Mouse (Mus musculus): ENCODE results near the gene L3mbtl1. TPM values are rescaled to one million over a fixed set of nuclear protein-coding genes. Genes with fewer than 3 reads are reported as not detected.

The L3mbtl1 gene
- polyA plus RNA-seq, 1 experiment from 2014 or later = 0.25 TPM

- H3K4me3 ChIP-seq (ENCODE audit: low read depth, low read length) = peak overlapping the region; percentile 100
- no peaks in the 10 kb centered on the region for H3K9me3 ChIP-seq (ENCODE audit: control insufficient read depth, low read length)
- H3K4me2 ChIP-seq (ENCODE audit: low read depth, low read length) = peak overlapping the region; percentile 86
- H3K27me3 ChIP-seq (replicated peaks; ENCODE audit: control insufficient read depth, insufficient read depth, low read length) = no peaks in the 10 kb centered on the region; the same call in 1 of the 2 replicates
- peak overlapping the region; percentile 100 for H3K9ac ChIP-seq (ENCODE audit: low read depth, low read length)
- ATAC-seq (ENCODE audit: low read depth) (peak; percentile 53), DNase-seq (ENCODE audit: low spot score) (peak; percentile 66)
- H3K27ac ChIP-seq (replicated peaks; ENCODE audit: low read depth, low read length) = peak overlapping the region; percentile 99
- WGBS = 2% methylated on average over 20 of the region's 103 CpGs
- H3K4me1 ChIP-seq (ENCODE audit: control insufficient read depth, insufficient read depth, low read length) = peaks cover 4% of the 10 kb centered on the region
- peaks cover 43% of the 10 kb centered on the region for H3K36me3 ChIP-seq (ENCODE audit: control insufficient read depth, insufficient read depth, low read length)
These were observed 11.3 kb upstream of the L3mbtl1 start for GRCm38 (mm10) chr2:162931674-162932650.

- no peak for DNase-seq (ENCODE audit: low spot score)
These were observed 10.6 kb upstream of the L3mbtl1 start for GRCm38 (mm10) chr2:162932706-162933105.

GRCm38 (mm10) chr2:162934421-162934820, 8.9 kb upstream of the L3mbtl1 start:
- Histone ChIP-seq H3K9me3 (ENCODE audit: control insufficient read depth, low read length) (no peaks in the 10 kb centered on the region), H3K4me3 (ENCODE audit: low read depth, low read length) (no peak overlapping the region), H3K27me3 (replicated peaks; ENCODE audit: control insufficient read depth, insufficient read depth, low read length) (no peaks in the 10 kb centered on the region; the same call in 1 of the 2 replicates), H3K4me2 (ENCODE audit: low read depth, low read length) (no peak overlapping the region), H3K4me1 (ENCODE audit: control insufficient read depth, insufficient read depth, low read length) (peaks cover 4% of the 10 kb centered on the region), H3K27ac (replicated peaks; ENCODE audit: low read depth, low read length) (no peak overlapping the region), H3K36me3 (ENCODE audit: control insufficient read depth, insufficient read depth, low read length) (peaks cover 66% of the 10 kb centered on the region), H3K9ac (ENCODE audit: low read depth, low read length) (no peak overlapping the region)
- ATAC-seq (ENCODE audit: low read depth) (no peak), DNase-seq (ENCODE audit: low spot score) (no peak)
- 92% methylated on average over 19 of the region's 19 CpGs for WGBS

More at GRCm38 (mm10) chr2:162932706-162933105, 10.6 kb upstream of the L3mbtl1 start:
- Histone ChIP-seq H3K27ac (replicated peaks; ENCODE audit: low read depth, low read length) (no peak overlapping the region), H3K9ac (ENCODE audit: low read depth, low read length) (peak overlapping the region; percentile 100), H3K4me3 (ENCODE audit: low read depth, low read length) (peak overlapping the region; percentile 100), H3K36me3 (ENCODE audit: control insufficient read depth, insufficient read depth, low read length) (peaks cover 50% of the 10 kb centered on the region), H3K4me2 (ENCODE audit: low read depth, low read length) (peak overlapping the region; percentile 86), H3K9me3 (ENCODE audit: control insufficient read depth, low read length) (no peaks in the 10 kb centered on the region), H3K27me3 (replicated peaks; ENCODE audit: control insufficient read depth, insufficient read depth, low read length) (no peaks in the 10 kb centered on the region; the same call in 1 of the 2 replicates), H3K4me1 (ENCODE audit: control insufficient read depth, insufficient read depth, low read length) (peaks cover 4% of the 10 kb centered on the region)
- no peak for ATAC-seq (ENCODE audit: low read depth)
- 38% methylated on average over 4 of the region's 4 CpGs for WGBS

GRCm38 (mm10) chr2:162935700-162936099, 7.6 kb upstream of the L3mbtl1 start:
- Histone ChIP-seq H3K9ac (ENCODE audit: low read depth, low read length) (no peak overlapping the region), H3K27ac (replicated peaks; ENCODE audit: low read depth, low read length) (no peak overlapping the region), H3K4me3 (ENCODE audit: low read depth, low read length) (no peak overlapping the region), H3K4me1 (ENCODE audit: control insufficient read depth, insufficient read depth, low read length) (peaks cover 4% of the 10 kb centered on the region), H3K36me3 (ENCODE audit: control insufficient read depth, insufficient read depth, low read length) (peaks cover 76% of the 10 kb centered on the region), H3K4me2 (ENCODE audit: low read depth, low read length) (no peak overlapping the region), H3K27me3 (replicated peaks; ENCODE audit: control insufficient read depth, insufficient read depth, low read length) (no peaks in the 10 kb centered on the region), H3K9me3 (ENCODE audit: control insufficient read depth, low read length) (no peaks in the 10 kb centered on the region)
- WGBS = 93% methylated on average over 3 of the region's 3 CpGs
- DNase-seq (ENCODE audit: low spot score) = no peak
- no peak for ATAC-seq (ENCODE audit: low read depth)

GRCm38 (mm10) chr2:162939562-162939961, 3.7 kb upstream of the L3mbtl1 start:
- Histone ChIP-seq H3K27me3 (replicated peaks; ENCODE audit: control insufficient read depth, insufficient read depth, low read length) (peaks cover 13% of the 10 kb centered on the region), H3K4me2 (ENCODE audit: low read depth, low read length) (no peak overlapping the region), H3K27ac (replicated peaks; ENCODE audit: low read depth, low read length) (no peak overlapping the region), H3K9ac (ENCODE audit: low read depth, low read length) (no peak overlapping the region), H3K36me3 (ENCODE audit: control insufficient read depth, insufficient read depth, low read length) (peaks cover 55% of the 10 kb centered on the region), H3K9me3 (ENCODE audit: control insufficient read depth, low read length) (no peaks in the 10 kb centered on the region), H3K4me1 (ENCODE audit: control insufficient read depth, insufficient read depth, low read length) (no peaks in the 10 kb centered on the region; the same call in 1 of the 2 replicates), H3K4me3 (ENCODE audit: low read depth, low read length) (no peak overlapping the region)
- ATAC-seq (ENCODE audit: low read depth) = no peak
- WGBS = 66% methylated on average over 1 of the region's 1 CpGs
- DNase-seq (ENCODE audit: low spot score) = no peak

GRCm38 (mm10) chr2:162943931-162944330, 659 bp downstream of the L3mbtl1 start:
- Histone ChIP-seq H3K27me3 (replicated peaks; ENCODE audit: control insufficient read depth, insufficient read depth, low read length) (peaks cover 13% of the 10 kb centered on the region), H3K4me1 (ENCODE audit: control insufficient read depth, insufficient read depth, low read length) (no peaks in the 10 kb centered on the region; the same call in 1 of the 2 replicates), H3K27ac (replicated peaks; ENCODE audit: low read depth, low read length) (no peak overlapping the region), H3K4me2 (ENCODE audit: low read depth, low read length) (peak overlapping the region; percentile 98), H3K36me3 (ENCODE audit: control insufficient read depth, insufficient read depth, low read length) (peaks cover 15% of the 10 kb centered on the region), H3K9ac (ENCODE audit: low read depth, low read length) (no peak overlapping the region), H3K9me3 (ENCODE audit: control insufficient read depth, low read length) (no peaks in the 10 kb centered on the region), H3K4me3 (ENCODE audit: low read depth, low read length) (peak overlapping the region; percentile 53)
- ATAC-seq (ENCODE audit: low read depth) (no peak), DNase-seq (ENCODE audit: low spot score) (no peak)
- 8% methylated on average over 7 of the region's 11 CpGs for WGBS

- Histone ChIP-seq H3K4me2 (ENCODE audit: low read depth, low read length) (no peak overlapping the region), H3K27ac (replicated peaks; ENCODE audit: low read depth, low read length) (no peak overlapping the region), H3K9ac (ENCODE audit: low read depth, low read length) (no peak overlapping the region), H3K36me3 (ENCODE audit: control insufficient read depth, insufficient read depth, low read length) (no peaks in the 10 kb centered on the region), H3K4me3 (ENCODE audit: low read depth, low read length) (no peak overlapping the region), H3K4me1 (ENCODE audit: control insufficient read depth, insufficient read depth, low read length) (no peaks in the 10 kb centered on the region; the same call in 1 of the 2 replicates), H3K9me3 (ENCODE audit: control insufficient read depth, low read length) (no peaks in the 10 kb centered on the region), H3K27me3 (replicated peaks; ENCODE audit: control insufficient read depth, insufficient read depth, low read length) (peaks cover 13% of the 10 kb centered on the region)
- WGBS = 83% methylated on average over 5 of the region's 5 CpGs
- DNase-seq (ENCODE audit: low spot score) (no peak), ATAC-seq (ENCODE audit: low read depth) (no peak)
These were observed 3.7 kb downstream of the L3mbtl1 start for GRCm38 (mm10) chr2:162946964-162947363.

GRCm38 (mm10) chr2:162947736-162948135, 4.5 kb downstream of the L3mbtl1 start:
- Histone ChIP-seq H3K27me3 (replicated peaks; ENCODE audit: control insufficient read depth, insufficient read depth, low read length) (peaks cover 13% of the 10 kb centered on the region), H3K9ac (ENCODE audit: low read depth, low read length) (0 out of 2 replicates have a peak overlapping the region, but pooled peaks have one; percentile 25), H3K4me3 (ENCODE audit: low read depth, low read length) (peak overlapping the region; percentile 14), H3K9me3 (ENCODE audit: control insufficient read depth, low read length) (no peaks in the 10 kb centered on the region), H3K36me3 (ENCODE audit: control insufficient read depth, insufficient read depth, low read length) (no peaks in the 10 kb centered on the region), H3K4me1 (ENCODE audit: control insufficient read depth, insufficient read depth, low read length) (no peaks in the 10 kb centered on the region; the same call in 1 of the 2 replicates), H3K27ac (replicated peaks; ENCODE audit: low read depth, low read length) (no peak overlapping the region), H3K4me2 (ENCODE audit: low read depth, low read length) (peak overlapping the region; percentile 46)
- DNase-seq (ENCODE audit: low spot score) = no peak
- ATAC-seq (ENCODE audit: low read depth) = peak; percentile 41
- WGBS = 46% methylated on average over 15 of the region's 15 CpGs
